Mouse (Mus musculus) inflammation-experienced regulatory T-cells, adult 6 months (primary cell): ENCODE measurements around the gene Actc1. TPM values are rescaled to one million over a fixed set of nuclear protein-coding genes. Genes with fewer than 3 reads are reported as not detected.

Experiments used
- ATAC-seq: one replicate; pipeline ENCODE4 v1.8.0; 2017
- polyA plus RNA-seq, 3 experiments: library from polyadenylated mRNA; unstranded; fragments of 100-300 nt; shearing (Covaris generic); gene quantifications; one replicate each; pipeline ENCODE4 v1.2.1; 2017

The Actc1 gene
- polyA plus RNA-seq, 3 experiments from 2014 or later: not detected

- ATAC-seq: no peak
These were observed 4.0 kb downstream of the Actc1 start for GRCm38 (mm10) chr2:114049372-114049771.

GRCm38 (mm10) chr2:114047960-114048611, 5.3 kb downstream of the Actc1 start:
- ATAC-seq: no peak

DNA sequence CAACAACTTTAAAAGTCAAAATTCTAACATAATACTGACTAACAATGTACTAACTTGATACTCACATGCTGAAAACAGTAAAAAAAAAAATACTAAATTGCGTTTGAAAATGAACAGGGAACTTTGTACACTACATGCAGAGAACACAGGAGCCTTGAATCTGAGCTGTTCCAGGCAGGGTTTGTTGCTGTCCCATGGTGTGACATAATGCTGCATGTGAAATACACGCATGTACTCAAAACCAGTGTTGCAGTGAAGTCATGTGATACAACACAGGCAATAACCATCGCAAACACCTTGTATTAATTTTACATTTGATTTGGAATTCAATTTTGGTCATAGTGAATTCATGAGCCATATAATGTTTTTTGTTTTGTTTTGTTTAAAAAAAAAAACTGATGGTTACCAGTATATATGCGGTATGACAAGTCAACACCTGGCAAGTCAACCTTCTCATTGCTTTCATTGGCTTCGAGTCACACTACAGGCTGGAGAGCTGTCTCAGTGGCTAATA, 7.1 kb downstream of the Actc1 start:
- ATAC-seq: no peak

DNA sequence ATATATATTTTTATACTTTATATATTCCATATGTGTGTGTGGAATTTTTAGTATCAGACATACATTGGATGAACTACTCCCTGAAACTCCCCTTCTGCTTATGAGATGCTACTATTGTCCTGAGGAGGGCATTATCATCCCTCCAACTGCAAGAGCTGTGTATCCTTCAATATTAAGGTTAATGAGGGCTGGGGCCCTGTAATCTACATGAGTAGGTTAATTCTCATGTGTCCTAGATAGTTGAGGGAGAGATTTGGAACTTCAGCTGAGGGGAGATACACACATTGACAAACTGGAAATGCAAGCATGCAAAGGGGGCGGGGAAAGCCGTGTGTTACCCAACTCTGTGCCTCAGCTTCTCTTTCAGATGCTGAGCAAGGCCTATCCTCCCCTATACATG, 15.4 kb downstream of the Actc1 start:
- ATAC-seq: no peak

- peak; percentile 69 for ATAC-seq
These were observed 21.1 kb downstream of the Actc1 start for GRCm38 (mm10) chr2:114032259-114032658.

GRCm38 (mm10) chr2:114023383-114023782, 30.0 kb downstream of the Actc1 start:
- no peak for ATAC-seq

DNA sequence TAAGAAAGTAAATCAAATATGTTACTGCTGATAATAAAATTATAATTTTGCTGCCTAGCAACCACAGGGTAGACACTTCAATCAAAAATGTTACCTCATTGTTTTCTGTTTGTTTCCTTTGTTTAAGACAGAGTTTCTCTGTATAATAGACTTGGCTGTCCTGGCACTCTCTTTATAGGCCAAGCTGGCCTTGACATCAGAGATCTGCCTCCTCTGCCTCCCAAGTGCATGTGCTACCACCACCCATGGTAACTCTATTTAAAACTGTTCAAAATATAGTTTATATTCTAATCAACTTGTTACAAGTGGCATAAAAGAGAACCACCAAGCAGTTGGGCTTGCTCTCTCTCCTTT, 33.2 kb downstream of the Actc1 start:
- ATAC-seq: no peak

GRCm38 (mm10) chr2:114019474-114020209, 33.7 kb downstream of the Actc1 start:
- no peak for ATAC-seq

- ATAC-seq: no peak
These were observed 35.2 kb downstream of the Actc1 start for GRCm38 (mm10) chr2:114018136-114018535.

GRCm38 (mm10) chr2:114014839-114015238, 38.5 kb downstream of the Actc1 start:
- no peak for ATAC-seq

- no peak for ATAC-seq
These were observed 39.5 kb downstream of the Actc1 start for GRCm38 (mm10) chr2:114013846-114014245.

DNA sequence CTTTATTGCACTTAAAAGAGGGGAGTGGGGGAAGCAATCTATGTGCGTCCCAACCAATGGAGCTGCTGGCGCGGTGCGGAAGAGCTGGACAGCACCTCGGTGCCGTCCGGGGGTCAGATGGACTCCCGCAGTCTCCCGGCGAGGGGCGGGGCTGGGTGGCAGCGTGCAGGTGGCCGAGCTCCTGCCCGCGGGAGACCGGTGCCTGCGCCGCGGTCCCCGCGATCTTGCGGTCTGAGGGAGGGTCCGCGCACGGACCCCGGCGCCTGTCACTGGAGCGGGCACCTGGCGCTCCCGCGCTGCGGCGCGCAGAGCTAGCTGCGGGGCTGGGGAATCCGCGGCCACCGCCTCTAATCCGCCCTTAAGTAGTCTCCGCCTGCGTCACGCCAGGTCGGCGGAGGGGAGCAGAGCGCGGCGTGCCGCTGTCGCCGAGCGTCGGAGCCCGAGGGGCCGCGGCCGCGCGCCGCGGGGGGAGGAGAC, 40.0 kb downstream of the Actc1 start, which contains the start of gene Gjd2:
Gene Gjd2, minus strand, starts transcription at position 325 of the 477 bp plus-strand sequence.
- no peak for ATAC-seq

GRCm38 (mm10) chr2:114012749-114013211, 40.6 kb downstream of the Actc1 start:
- ATAC-seq: no peak

- no peak for ATAC-seq
These were observed 41.5 kb downstream of the Actc1 start for GRCm38 (mm10) chr2:114011838-114012237.

- no peak for ATAC-seq
These were observed 45.0 kb downstream of the Actc1 start for GRCm38 (mm10) chr2:114008321-114008720.

GRCm38 (mm10) chr2:113997484-113997883, 55.9 kb downstream of the Actc1 start:
- ATAC-seq: no peak

Other genes starting within 250 kb of the Actc1 start
- gene Scg5, start 224.4 kb downstream of the Actc1 start, polyA plus RNA-seq: 10 to 100 TPM in 1 of 3 experiments, 1 to 10 TPM in 1, under 1 TPM in 1; 0.59 to 12.5 (median 8.1) TPM
- 10 to 100 TPM in 1 of 3 experiments, 1 to 10 TPM in 2; 1.6 to 16.6 (median 2.3) TPM for gene Arhgap11a, start 204.9 kb downstream of the Actc1 start, polyA plus RNA-seq
- not detected for gene Gjd2, start 39.9 kb downstream of the Actc1 start, polyA plus RNA-seq
- gene Aqr, start 133.5 kb upstream of the Actc1 start, polyA plus RNA-seq: 10 to 100 TPM; 45.3 to 49.6 (median 47.4) TPM
- gene Zfp770, start 147.9 kb upstream of the Actc1 start, polyA plus RNA-seq: 1 to 10 TPM; 2.4 to 3.6 (median 2.6) TPM